Mouse (Mus musculus): ENCODE results near the gene Tjp1.

Tjp1 gene

GRCm38 (mm10) chr7:65486259-65486681 lies 41.3 kb downstream of the Tjp1 start:
- no peak for DNase-seq (ENCODE audit: low read depth)

- no peak for DNase-seq (ENCODE audit: low read depth)
These were observed 43.3 kb downstream of the Tjp1 start for GRCm38 (mm10) chr7:65484170-65484778.

GRCm38 (mm10) chr7:65482216-65482615 lies 45.4 kb downstream of the Tjp1 start:
- no peak for DNase-seq (ENCODE audit: low read depth)

GRCm38 (mm10) chr7:65472048-65472447 lies 55.5 kb downstream of the Tjp1 start:
- no peak for DNase-seq (ENCODE audit: low read depth)

GRCm38 (mm10) chr7:65471406-65471805 lies 56.2 kb downstream of the Tjp1 start:
- DNase-seq (ENCODE audit: low read depth), result no peak

GRCm38 (mm10) chr7:65470214-65470613 lies 57.4 kb downstream of the Tjp1 start:
- peak; percentile 24 for DNase-seq (ENCODE audit: low read depth)

GRCm38 (mm10) chr7:65469666-65470065 lies 57.9 kb downstream of the Tjp1 start:
- peak; percentile 65 for DNase-seq (ENCODE audit: low read depth)

GRCm38 (mm10) chr7:65468191-65468590 lies 59.4 kb downstream of the Tjp1 start:
- DNase-seq (ENCODE audit: low read depth), result no peak

GRCm38 (mm10) chr7:65467306-65468021 lies 60.1 kb downstream of the Tjp1 start:
- DNase-seq (ENCODE audit: low read depth), result no peak

GRCm38 (mm10) chr7:65466137-65466536 lies 61.4 kb downstream of the Tjp1 start:
- DNase-seq (ENCODE audit: low read depth), result no peak

GRCm38 (mm10) chr7:65464518-65465037 lies 63.0 kb downstream of the Tjp1 start:
- no peak for DNase-seq (ENCODE audit: low read depth)

GRCm38 (mm10) chr7:65463438-65463837 lies 64.1 kb downstream of the Tjp1 start:
- DNase-seq (ENCODE audit: low read depth), result no peak

- DNase-seq (ENCODE audit: low read depth), result no peak
These were observed 66.2 kb downstream of the Tjp1 start for GRCm38 (mm10) chr7:65461412-65461811.

- DNase-seq (ENCODE audit: low read depth), result no peak
These were observed 67.4 kb downstream of the Tjp1 start for GRCm38 (mm10) chr7:65460196-65460595.

- DNase-seq (ENCODE audit: low read depth), result peak; percentile 19
These were observed 71.5 kb downstream of the Tjp1 start for GRCm38 (mm10) chr7:65456031-65456430.

- DNase-seq (ENCODE audit: low read depth), result no peak
These were observed 72.4 kb downstream of the Tjp1 start for GRCm38 (mm10) chr7:65455208-65455607.

GRCm38 (mm10) chr7:65454269-65454668 lies 73.3 kb downstream of the Tjp1 start:
- peak; percentile 8 for DNase-seq (ENCODE audit: low read depth)

- peak; percentile 36 for DNase-seq (ENCODE audit: low read depth)
These were observed 75.3 kb downstream of the Tjp1 start for GRCm38 (mm10) chr7:65452246-65452645.

- no peak for DNase-seq (ENCODE audit: low read depth)
These were observed 77.4 kb downstream of the Tjp1 start for GRCm38 (mm10) chr7:65450158-65450557.

- peak; percentile 30 for DNase-seq (ENCODE audit: low read depth)
These were observed 86.1 kb downstream of the Tjp1 start for GRCm38 (mm10) chr7:65441505-65441904.

- no peak for DNase-seq (ENCODE audit: low read depth)
These were observed 88.1 kb downstream of the Tjp1 start for GRCm38 (mm10) chr7:65439518-65439917.

GRCm38 (mm10) chr7:65438146-65438545 lies 89.4 kb downstream of the Tjp1 start:
- no peak for DNase-seq (ENCODE audit: low read depth)

GRCm38 (mm10) chr7:65436921-65437320 lies 90.7 kb downstream of the Tjp1 start:
- DNase-seq (ENCODE audit: low read depth), result no peak
